Mouse (Mus musculus) olfactory bulb, adult 2 months (tissue): ENCODE data around the gene Lrguk.

Experiments
- CTCF ChIP-seq: fragments of 200-500 bp; IDR thresholded peaks from 2 replicates; pipeline ENCODE4 v1.5.1; 2012; ENCODE audit warnings: low read depth, mild to moderate bottlenecking, low read length, moderate library complexity; ENCODE audit not compliant: insufficient read depth
- POLR2A ChIP-seq: fragments of 200-500 bp; IDR thresholded peaks from 2 replicates; pipeline ENCODE4 v1.6.1; 2012; ENCODE audit warnings: mild to moderate bottlenecking, low read depth, low read length, moderate library complexity; ENCODE audit not compliant: insufficient read depth

- TF ChIP-seq CTCF (no peak), POLR2A (no peak)
These were observed 131.0 kb downstream of the Lrguk start for GRCm38 (mm10) chr6:34159998-34160815.
